In genomic region chr2:125355216-125355971, GRCm38 (mm10) we compare ENCODE assay signal across 11 mouse cellular contexts.
DNase-seq lines count a peak whose midpoint lies in the region; ATAC-seq lines count a peak whose summit lies in the region.
"Had no signal": no experiment of that assay in that cellular context is flagged by ENCODE, and none has a peak within 500 bp of the region (broad histone marks: within the 10 kb centered on the region; RNA-seq: fewer than 3 reads in every experiment).

No protein-coding gene starts in this region.

- H3K27ac ChIP-seq in heart, embryonic 15.5 days, result peak overlapping the region; percentile 56
- no peak overlapping the region for H3K27ac ChIP-seq in midbrain, embryonic 16.5 days (ENCODE audit: low read length)
- H3K27ac ChIP-seq: embryonic facial prominence, embryonic 12.5 days; liver, embryonic 15.5 days had no signal

- no peaks in the 10 kb centered on the region for H3K27me3 ChIP-seq in heart, embryonic 15.5 days
- no peaks in the 10 kb centered on the region for H3K27me3 ChIP-seq in midbrain, embryonic 16.5 days (ENCODE audit: control insufficient read depth, insufficient read depth, low read depth, low read length)
- H3K27me3 ChIP-seq: embryonic facial prominence, embryonic 12.5 days; liver, embryonic 15.5 days had no signal

- H3K4me3 ChIP-seq in heart, embryonic 15.5 days, result no peak overlapping the region
- no peak overlapping the region for H3K4me3 ChIP-seq in midbrain, embryonic 16.5 days (ENCODE audit: low read depth, low read length)
- H3K4me3 ChIP-seq: embryonic facial prominence, embryonic 12.5 days; liver, embryonic 15.5 days had no signal

- H3K4me2 ChIP-seq in heart, embryonic 15.5 days, result no peak overlapping the region
- no peak overlapping the region for H3K4me2 ChIP-seq in midbrain, embryonic 16.5 days (ENCODE audit: low read length)
- H3K4me2 ChIP-seq: embryonic facial prominence, embryonic 12.5 days; liver, embryonic 15.5 days had no signal

- H3K4me1 ChIP-seq in heart, embryonic 15.5 days (replicated peaks), result peaks cover 19% of the 10 kb centered on the region
- H3K4me1 ChIP-seq in midbrain, embryonic 16.5 days (ENCODE audit: control insufficient read depth, insufficient read depth, low read length), result no peaks in the 10 kb centered on the region
- H3K4me1 ChIP-seq: embryonic facial prominence, embryonic 12.5 days; liver, embryonic 15.5 days had no signal

- H3K9me3 ChIP-seq in heart, embryonic 15.5 days (replicated peaks), result no peaks in the 10 kb centered on the region
- H3K9me3 ChIP-seq in midbrain, embryonic 16.5 days (replicated peaks; ENCODE audit: control insufficient read depth, low read length, poor library complexity, severe bottlenecking), result no peaks in the 10 kb centered on the region
- H3K9me3 ChIP-seq: embryonic facial prominence, embryonic 12.5 days; liver, embryonic 15.5 days had no signal

- H3K36me3 ChIP-seq in heart, embryonic 15.5 days, result peaks cover 3% of the 10 kb centered on the region; the same call in 1 of the 2 replicates
- H3K36me3 ChIP-seq in midbrain, embryonic 16.5 days (ENCODE audit: control insufficient read depth, insufficient read depth, low read length), result 0 out of 2 replicates have a peak, but pooled peaks cover 5% of the 10 kb centered on the region
- H3K36me3 ChIP-seq: liver, embryonic 15.5 days had no signal

- WGBS in heart, embryonic 15.5 days, result 30% methylated on average over 11 of the region's 11 CpGs
- 71% methylated on average over 11 of the region's 11 CpGs for WGBS in midbrain, embryonic 16.5 days

- peak; percentile 55; the same call in 1 of the 2 replicates for ATAC-seq in heart, embryonic 15.5 days (replicated peaks; ENCODE audit: insufficient number of reproducible peaks, insufficient read depth, low FRiP score, low read depth)
- ATAC-seq in midbrain, embryonic 16.5 days, result no peak

- peak; percentile 35 to 41 for DNase-seq in cerebellum, postnatal 14 days
- DNase-seq in cerebellum, adult 9-11 months, result no peak
- DNase-seq in kidney, postnatal 14 days, result peak; percentile 38
- DNase-seq in kidney, adult 11 months, result no peak
- DNase-seq in retina, postnatal 1 day, result peak; percentile 4
- DNase-seq in ovary, adult 18-20 months (ENCODE audit: low spot score), result no peak
- DNase-seq: thymus, adult 2 months had no signal

- H3K9ac ChIP-seq in heart, embryonic 15.5 days, result no peak overlapping the region
- H3K9ac ChIP-seq in midbrain, embryonic 16.5 days (ENCODE audit: low read depth, low read length), result no peak overlapping the region
- H3K9ac ChIP-seq: embryonic facial prominence, embryonic 12.5 days; liver, embryonic 15.5 days had no signal

Comparison
In these comparisons a context has a peak if more than half of its experiments do, and no peak if none do; other contexts are left out.
1. DNase-seq: peak in cerebellum, postnatal 14 days (2 of 2), kidney, postnatal 14 days (single experiment) and retina, postnatal 1 day (single experiment); none in cerebellum, adult 9-11 months (single experiment), kidney, adult 11 months (single experiment) and ovary, adult 18-20 months (single experiment).